Mouse (Mus musculus) midbrain, embryonic 15.5 days (tissue): ENCODE measurements around the gene Aknad1. TPM values are rescaled to one million over a fixed set of nuclear protein-coding genes. Genes with fewer than 3 reads are reported as not detected.

Experiments
- ATAC-seq: fragments of 200-750 bp; cut with Nextera tagmentation; replicated peaks from 2 replicates; pipeline ENCODE4 v1.8.0; 2017; ENCODE audit warnings: moderate TSS enrichment
- H3K27ac ChIP-seq: fragments of 300-500 bp; sonication (generic); 2 replicates; pipeline ENCODE4 v1.5.1; 2015; ENCODE audit warnings: mild to moderate bottlenecking, inconsistent platforms
- H3K27me3 ChIP-seq: fragments of 300-500 bp; sonication (generic); replicated peaks from 2 replicates; pipeline ENCODE4 v1.6.1; 2015; ENCODE audit warnings: inconsistent platforms
- H3K36me3 ChIP-seq: fragments of 300-500 bp; sonication (generic); replicated peaks from 2 replicates; pipeline ENCODE4 v1.6.1; 2015; ENCODE audit warnings: inconsistent platforms
- H3K4me1 ChIP-seq: fragments of 300-500 bp; sonication (generic); 2 replicates; pipeline ENCODE4 v1.6.1; 2015; ENCODE audit warnings: inconsistent platforms
- H3K4me2 ChIP-seq: fragments of 300-500 bp; sonication (generic); 2 replicates; pipeline ENCODE4 v1.6.1; 2015; ENCODE audit warnings: inconsistent platforms, mild to moderate bottlenecking, moderate library complexity
- H3K4me3 ChIP-seq: fragments of 300-500 bp; sonication (generic); 2 replicates; pipeline ENCODE4 v1.5.1; 2015; ENCODE audit warnings: mild to moderate bottlenecking, inconsistent platforms
- H3K9ac ChIP-seq: fragments of 300-500 bp; sonication (generic); 2 replicates; pipeline ENCODE4 v1.6.1; 2015; ENCODE audit warnings: mild to moderate bottlenecking, inconsistent platforms
- H3K9me3 ChIP-seq: fragments of 300-500 bp; sonication (generic); 2 replicates; pipeline ENCODE4 v1.6.1; 2016; ENCODE audit warnings: inconsistent platforms
- WGBS: fragments of 180-500 bp; shearing (Covaris S2); methylation state at CpG from one replicate; pipeline ENCODE4 v1.1.7; 2015; ENCODE audit warnings: mixed read lengths; 5-methylcytosine and 5-hydroxymethylcytosine counted together
- polyA plus RNA-seq: library from polyadenylated mRNA; unstranded; fragments of >200 nt; fragmentation: Nextera tagmentation; extraction: Ambion mirVana; gene quantifications from 2 replicates; pipeline ENCODE4 v1.2.1, GENCODE M21; 2015

The Aknad1 gene
- polyA plus RNA-seq, 1 experiment from 2014 or later: not detected

DNA sequence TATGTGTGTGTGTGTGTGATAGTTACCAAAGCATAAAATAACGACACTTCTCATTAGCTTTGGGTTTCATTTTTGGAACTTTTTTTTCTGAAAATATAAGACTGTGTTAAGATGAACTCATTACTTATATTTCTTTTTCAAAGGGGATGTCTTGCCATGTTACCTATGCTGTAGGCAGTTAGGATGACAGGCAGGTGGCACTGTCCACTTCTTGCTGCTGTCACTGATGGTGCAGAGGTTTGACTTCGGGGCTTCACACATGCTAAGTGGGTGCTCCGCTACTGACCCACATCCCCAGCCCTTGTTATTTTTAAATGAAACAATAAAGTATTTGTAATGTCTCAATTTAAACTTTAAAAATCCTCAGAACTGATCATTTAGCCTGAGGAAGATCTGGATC, 33.4 kb downstream of the Aknad1 start:
- Histone ChIP-seq H3K27ac (no peak overlapping the region), H3K9me3 (no peaks in the 10 kb centered on the region), H3K4me3 (no peak overlapping the region), H3K27me3 (no peaks in the 10 kb centered on the region), H3K4me2 (no peak overlapping the region), H3K4me1 (no peaks in the 10 kb centered on the region), H3K36me3 (no peaks in the 10 kb centered on the region), H3K9ac (no peak overlapping the region)
- WGBS: 86% methylated on average over 3 of the region's 3 CpGs
- ATAC-seq: no peak

DNA sequence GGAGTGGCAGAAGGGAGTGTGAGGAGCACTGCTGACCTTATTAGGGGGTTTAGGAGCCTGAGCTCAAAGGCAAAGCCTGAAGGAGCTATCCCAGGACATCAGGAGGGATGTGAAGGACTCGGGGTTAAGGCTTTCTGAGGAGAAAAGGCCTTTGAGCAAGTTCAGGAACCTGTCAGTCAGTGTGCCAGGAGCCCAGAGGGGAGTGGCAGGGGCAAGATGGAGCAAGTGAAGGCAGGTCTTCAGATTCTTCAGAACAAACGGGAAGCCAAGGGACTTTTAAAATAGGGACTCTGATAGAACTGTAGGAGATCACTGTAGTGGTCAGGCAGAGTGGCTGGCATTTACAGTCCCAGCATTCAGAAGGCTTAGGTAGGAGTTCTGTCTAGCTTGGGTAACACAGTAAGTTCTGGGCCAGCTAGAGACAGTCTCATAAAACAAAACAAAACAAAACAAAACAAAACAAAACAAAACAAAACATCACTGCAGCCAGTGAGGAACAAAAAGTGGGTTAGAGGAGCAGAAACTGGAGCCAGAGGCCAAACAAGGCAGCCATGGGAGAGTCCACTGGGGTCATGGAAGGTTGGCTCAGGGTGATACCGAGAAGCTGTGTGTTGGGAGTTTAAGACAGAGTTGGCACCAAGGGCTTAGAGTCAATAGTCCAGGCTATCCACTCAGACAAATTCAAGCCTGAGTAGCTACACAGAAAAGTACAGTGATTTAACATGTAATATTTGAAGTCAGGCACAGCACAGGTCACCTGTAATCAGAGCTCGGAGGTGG, 39.5 kb downstream of the Aknad1 start:
- H3K4me2 ChIP-seq: no peak overlapping the region
- no peaks in the 10 kb centered on the region for H3K9me3 ChIP-seq
- 73% methylated on average over 4 of the region's 4 CpGs for WGBS
- no peak overlapping the region for H3K4me3 ChIP-seq
- H3K36me3 ChIP-seq: no peaks in the 10 kb centered on the region
- H3K27ac ChIP-seq: no peak overlapping the region
- no peak for ATAC-seq
- H3K27me3 ChIP-seq: no peaks in the 10 kb centered on the region
- no peak overlapping the region for H3K9ac ChIP-seq
- H3K4me1 ChIP-seq: 0 out of 2 replicates have a peak, but pooled peaks cover 6% of the 10 kb centered on the region

DNA sequence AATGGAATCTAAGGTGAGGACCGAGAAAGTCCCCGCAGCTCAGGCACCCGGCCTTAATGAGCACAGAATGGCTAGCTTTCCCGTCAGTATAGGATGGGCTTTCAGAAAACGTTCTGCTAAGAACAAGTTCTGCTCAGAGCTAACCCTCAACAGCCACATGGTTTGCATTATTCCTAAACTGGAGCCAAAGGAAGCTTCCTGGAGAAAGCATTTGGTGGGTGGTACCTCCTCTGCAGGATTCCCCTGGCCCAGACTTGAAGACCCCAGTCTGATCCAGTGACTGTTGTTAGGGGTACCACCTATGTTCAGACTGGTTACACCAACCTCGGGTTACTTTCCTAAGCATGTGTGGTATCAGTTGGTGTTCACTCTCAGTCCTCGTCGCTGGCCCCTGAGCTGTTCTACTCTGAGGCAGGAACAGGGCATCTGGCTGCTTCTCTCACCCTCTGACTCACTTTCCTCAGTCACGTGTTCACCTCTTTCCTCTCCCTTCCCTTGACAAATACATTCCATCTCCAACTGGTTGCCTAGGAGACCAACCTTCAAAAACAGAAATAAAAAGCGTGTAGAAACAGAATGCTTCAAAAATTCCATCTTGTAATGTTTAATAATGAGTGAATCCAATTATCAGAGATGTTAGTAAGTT, 41.9 kb downstream of the Aknad1 start:
- Histone ChIP-seq H3K4me2 (no peak overlapping the region), H3K27me3 (no peaks in the 10 kb centered on the region), H3K9me3 (no peaks in the 10 kb centered on the region), H3K4me3 (no peak overlapping the region), H3K36me3 (no peaks in the 10 kb centered on the region), H3K9ac (no peak overlapping the region), H3K27ac (no peak overlapping the region), H3K4me1 (0 out of 2 replicates have a peak, but pooled peaks cover 6% of the 10 kb centered on the region)
- ATAC-seq: 0 out of 2 replicates have a peak, but pooled peaks have one; percentile 60
- WGBS: 57% methylated on average over 10 of the region's 10 CpGs

DNA sequence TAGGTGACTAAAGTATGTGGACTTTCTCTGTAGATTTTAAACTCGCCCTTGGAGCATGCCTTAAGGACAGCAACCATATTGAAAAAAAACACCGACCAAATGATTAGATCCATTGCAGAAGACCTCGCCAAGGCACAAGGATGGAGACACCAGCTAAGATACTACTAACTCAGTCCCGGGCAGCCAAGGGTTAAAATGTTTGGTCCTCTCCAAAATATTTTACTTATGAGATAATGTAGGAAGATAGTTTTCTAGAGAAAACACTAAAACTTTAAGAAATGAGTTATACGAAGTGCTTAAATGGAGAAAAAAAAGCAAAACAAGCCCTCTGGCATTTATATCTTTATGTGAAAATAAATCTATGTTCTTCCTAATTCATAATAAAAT, 42.4 kb downstream of the Aknad1 start:
- Histone ChIP-seq H3K4me3 (no peak overlapping the region), H3K4me2 (no peak overlapping the region), H3K36me3 (no peaks in the 10 kb centered on the region), H3K27ac (no peak overlapping the region), H3K4me1 (0 out of 2 replicates have a peak, but pooled peaks cover 6% of the 10 kb centered on the region), H3K27me3 (no peaks in the 10 kb centered on the region), H3K9me3 (no peaks in the 10 kb centered on the region), H3K9ac (no peak overlapping the region)
- no peak for ATAC-seq
- WGBS: 72% methylated on average over 5 of the region's 5 CpGs

DNA sequence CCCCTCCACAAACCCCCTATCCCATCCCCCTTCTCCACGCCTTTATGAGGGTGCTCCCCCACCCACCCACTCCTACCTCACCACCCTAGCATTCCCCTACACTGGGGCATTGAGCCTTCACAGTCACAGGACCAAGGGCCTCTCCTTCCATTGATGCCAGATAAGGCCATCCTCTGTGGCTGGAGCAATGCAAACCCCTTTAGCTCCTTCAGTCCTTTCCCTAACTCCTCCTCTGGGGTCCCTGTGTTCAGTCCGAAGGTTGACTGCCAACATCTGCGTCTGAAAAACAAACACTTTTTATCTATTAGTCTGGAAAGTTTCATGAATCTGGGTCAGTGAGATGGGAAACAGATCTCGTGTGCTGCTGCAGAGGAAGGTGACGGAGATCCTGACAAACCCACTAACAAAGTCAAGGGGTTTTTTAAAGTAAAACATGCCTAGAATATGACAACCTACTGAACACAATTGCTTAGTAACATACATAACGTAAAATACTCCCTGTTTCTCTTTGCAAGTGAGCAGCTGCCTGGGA, 43.0 kb downstream of the Aknad1 start:
- no peak for ATAC-seq
- Histone ChIP-seq H3K4me1 (0 out of 2 replicates have a peak, but pooled peaks cover 6% of the 10 kb centered on the region), H3K36me3 (no peaks in the 10 kb centered on the region), H3K27me3 (no peaks in the 10 kb centered on the region), H3K4me3 (no peak overlapping the region), H3K9me3 (no peaks in the 10 kb centered on the region), H3K9ac (no peak overlapping the region), H3K4me2 (no peak overlapping the region), H3K27ac (no peak overlapping the region)
- 86% methylated on average over 6 of the region's 6 CpGs for WGBS

DNA sequence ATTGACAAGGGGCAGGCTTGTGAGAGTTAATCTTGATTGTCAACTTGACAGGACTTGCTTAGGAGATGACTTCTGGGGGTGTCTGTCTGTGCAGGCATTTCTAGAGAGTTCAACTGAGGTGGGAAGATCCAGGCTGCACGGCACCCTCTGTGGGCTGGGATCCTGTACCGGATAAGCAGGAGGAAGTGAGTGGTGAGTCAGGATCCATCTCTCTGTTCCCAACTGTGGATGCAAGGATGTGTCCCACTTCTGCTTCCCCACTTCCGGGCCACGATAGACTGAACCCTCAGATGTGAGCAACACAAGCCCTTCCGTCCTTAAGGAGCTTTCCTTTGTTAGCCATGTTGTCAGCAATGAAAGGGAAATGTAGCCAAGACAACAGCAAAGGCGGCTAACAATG, 47.1 kb downstream of the Aknad1 start:
- Histone ChIP-seq H3K36me3 (no peaks in the 10 kb centered on the region), H3K4me1 (0 out of 2 replicates have a peak, but pooled peaks cover 1% of the 10 kb centered on the region), H3K9me3 (no peaks in the 10 kb centered on the region), H3K4me3 (no peak overlapping the region), H3K9ac (no peak overlapping the region), H3K27ac (no peak overlapping the region), H3K27me3 (no peaks in the 10 kb centered on the region), H3K4me2 (no peak overlapping the region)
- ATAC-seq: no peak
- WGBS: 69% methylated on average over 6 of the region's 6 CpGs

DNA sequence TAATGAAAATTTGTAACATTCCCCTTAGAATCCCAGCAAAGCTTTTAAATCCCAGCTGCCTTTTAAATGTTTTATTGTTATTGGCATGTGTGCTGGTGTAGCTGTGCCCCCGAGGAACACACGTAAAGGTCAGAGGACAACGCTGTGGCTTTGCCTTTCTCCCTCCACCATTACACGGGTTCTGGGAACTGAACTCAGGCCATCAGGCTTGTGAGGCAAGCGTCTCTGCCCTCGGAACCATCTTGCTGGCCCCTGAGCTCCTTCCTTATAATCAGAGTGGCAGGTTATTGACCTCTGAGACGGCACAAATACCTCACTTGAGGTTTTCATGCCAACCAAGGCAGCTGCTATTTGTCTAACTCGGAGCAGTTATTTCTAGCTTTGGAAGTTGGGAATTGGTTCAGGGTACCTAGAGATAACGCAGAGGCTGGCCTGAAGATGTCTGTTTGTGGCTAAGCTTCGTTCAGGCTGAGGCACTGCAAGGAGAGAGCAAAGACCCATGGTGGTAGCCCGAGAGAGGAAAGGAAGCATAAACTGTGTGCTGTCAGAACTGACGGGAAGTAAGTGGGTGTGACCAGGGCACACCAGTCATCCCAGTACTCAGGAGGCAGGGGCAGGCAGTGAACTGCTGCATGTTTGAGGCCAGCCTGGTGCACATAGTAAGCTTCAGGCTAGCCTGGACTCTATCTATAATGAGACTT, 48.4 kb downstream of the Aknad1 start:
- Histone ChIP-seq H3K9me3 (no peaks in the 10 kb centered on the region), H3K27me3 (no peaks in the 10 kb centered on the region), H3K4me2 (no peak overlapping the region), H3K9ac (no peak overlapping the region), H3K27ac (no peak overlapping the region), H3K4me3 (no peak overlapping the region), H3K36me3 (no peaks in the 10 kb centered on the region), H3K4me1 (no peaks in the 10 kb centered on the region)
- 76% methylated on average over 12 of the region's 12 CpGs for WGBS
- ATAC-seq: no peak

DNA sequence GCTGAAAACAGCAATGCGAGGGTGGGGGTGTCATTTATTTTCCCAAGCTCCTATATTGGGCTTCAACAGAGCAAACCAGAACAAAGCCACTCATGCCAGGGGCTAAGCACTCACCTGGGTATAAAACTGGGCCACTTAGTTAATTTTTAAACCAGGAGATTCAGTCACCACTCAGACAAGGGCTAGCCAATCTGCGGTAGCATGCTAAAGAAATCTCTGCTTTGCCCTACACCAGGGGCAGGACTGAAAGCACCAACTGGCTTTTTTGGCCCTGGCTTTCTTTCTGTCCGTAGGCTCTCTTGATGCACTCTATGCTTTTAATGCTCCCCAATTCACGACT, 49.0 kb downstream of the Aknad1 start:
- no peak overlapping the region for H3K4me2 ChIP-seq
- H3K4me1 ChIP-seq: no peaks in the 10 kb centered on the region
- no peak for ATAC-seq
- WGBS: 94% methylated on average over 4 of the region's 4 CpGs
- H3K4me3 ChIP-seq: no peak overlapping the region
- no peak overlapping the region for H3K9ac ChIP-seq
- no peaks in the 10 kb centered on the region for H3K27me3 ChIP-seq
- H3K27ac ChIP-seq: no peak overlapping the region
- no peaks in the 10 kb centered on the region for H3K36me3 ChIP-seq
- H3K9me3 ChIP-seq: no peaks in the 10 kb centered on the region

DNA sequence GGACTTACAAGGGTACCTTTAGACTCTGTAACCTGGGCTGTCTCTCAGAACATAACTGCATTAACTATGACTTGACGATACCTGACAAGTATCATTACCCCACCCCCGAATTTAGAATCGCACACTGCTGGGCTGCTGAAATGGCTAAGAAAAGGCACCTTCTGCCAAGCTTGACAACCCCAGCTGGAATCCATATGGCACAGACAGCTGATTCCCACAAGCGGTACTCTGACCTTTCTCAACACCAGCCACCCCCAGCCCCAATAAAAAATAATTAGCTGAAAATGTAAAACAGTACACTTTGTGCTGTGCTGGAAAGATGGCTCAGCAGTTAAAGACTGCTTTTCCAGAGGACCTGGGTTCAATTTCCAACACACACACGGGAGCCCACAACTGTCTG, 49.8 kb downstream of the Aknad1 start:
- ATAC-seq: no peak
- no peaks in the 10 kb centered on the region for H3K27me3 ChIP-seq
- H3K4me3 ChIP-seq: no peak overlapping the region
- no peaks in the 10 kb centered on the region for H3K36me3 ChIP-seq
- no peak overlapping the region for H3K9ac ChIP-seq
- no peaks in the 10 kb centered on the region for H3K4me1 ChIP-seq
- no peak overlapping the region for H3K4me2 ChIP-seq
- no peaks in the 10 kb centered on the region for H3K9me3 ChIP-seq
- H3K27ac ChIP-seq: no peak overlapping the region
- WGBS: 70% methylated on average over 5 of the region's 5 CpGs

DNA sequence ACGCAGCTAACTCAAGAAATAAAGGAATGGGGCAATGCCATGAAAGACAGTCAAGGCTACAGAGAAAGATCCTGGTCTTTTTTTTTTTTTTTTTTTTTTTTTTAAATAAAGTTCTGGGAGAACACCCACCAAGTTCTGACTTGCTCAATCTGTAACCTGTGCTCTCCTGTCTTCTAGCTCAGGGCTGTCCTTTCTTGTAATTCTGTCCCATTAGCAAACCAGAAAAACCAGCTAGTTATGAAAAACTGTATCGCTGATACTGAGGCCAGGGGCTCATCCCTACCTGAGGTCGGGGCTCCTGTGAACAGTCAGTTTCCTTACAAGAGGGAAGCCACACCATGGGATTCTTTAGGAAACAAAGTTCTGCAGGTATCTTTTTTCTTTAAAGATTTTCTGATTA, 51.0 kb downstream of the Aknad1 start:
- Histone ChIP-seq H3K36me3 (no peaks in the 10 kb centered on the region), H3K27me3 (no peaks in the 10 kb centered on the region), H3K9ac (no peak overlapping the region), H3K4me3 (no peak overlapping the region), H3K27ac (no peak overlapping the region), H3K4me1 (no peaks in the 10 kb centered on the region), H3K4me2 (no peak overlapping the region), H3K9me3 (no peaks in the 10 kb centered on the region)
- 83% methylated on average over 3 of the region's 3 CpGs for WGBS
- no peak for ATAC-seq

DNA sequence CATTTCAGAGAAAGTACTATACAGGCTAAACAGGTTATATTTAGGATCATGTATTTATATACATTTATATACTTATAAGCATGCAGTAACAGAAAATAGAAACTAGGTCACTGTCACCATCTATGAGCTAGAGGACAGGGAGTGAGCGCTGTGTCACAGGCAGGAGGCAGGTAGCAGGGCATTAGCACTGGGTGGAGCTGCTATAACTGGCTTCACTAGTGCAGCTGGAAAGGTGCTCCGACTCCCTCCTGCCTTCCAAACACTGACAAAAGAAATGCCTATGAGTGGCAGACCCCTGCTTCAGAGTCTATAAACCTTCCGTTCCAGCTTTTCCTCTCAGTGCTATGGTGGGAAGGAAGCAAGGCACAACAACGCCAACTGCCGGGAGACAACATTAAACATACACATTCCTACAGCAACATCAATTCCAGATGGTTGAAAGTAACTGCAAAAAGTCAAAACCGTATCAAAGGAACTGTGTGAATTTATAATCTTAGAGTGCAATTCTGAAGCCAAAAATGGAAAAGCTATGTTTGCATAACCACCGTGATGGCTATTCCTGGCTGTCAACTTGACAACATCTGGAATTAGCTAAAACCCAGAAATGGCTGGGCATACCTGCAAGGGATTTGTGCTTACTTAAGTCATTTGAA, 51.7 kb downstream of the Aknad1 start:
- Histone ChIP-seq H3K27me3 (no peaks in the 10 kb centered on the region), H3K4me2 (no peak overlapping the region), H3K4me1 (no peaks in the 10 kb centered on the region), H3K4me3 (no peak overlapping the region), H3K36me3 (no peaks in the 10 kb centered on the region), H3K9ac (no peak overlapping the region), H3K27ac (no peak overlapping the region), H3K9me3 (no peaks in the 10 kb centered on the region)
- no peak for ATAC-seq
- 84% methylated on average over 7 of the region's 7 CpGs for WGBS

DNA sequence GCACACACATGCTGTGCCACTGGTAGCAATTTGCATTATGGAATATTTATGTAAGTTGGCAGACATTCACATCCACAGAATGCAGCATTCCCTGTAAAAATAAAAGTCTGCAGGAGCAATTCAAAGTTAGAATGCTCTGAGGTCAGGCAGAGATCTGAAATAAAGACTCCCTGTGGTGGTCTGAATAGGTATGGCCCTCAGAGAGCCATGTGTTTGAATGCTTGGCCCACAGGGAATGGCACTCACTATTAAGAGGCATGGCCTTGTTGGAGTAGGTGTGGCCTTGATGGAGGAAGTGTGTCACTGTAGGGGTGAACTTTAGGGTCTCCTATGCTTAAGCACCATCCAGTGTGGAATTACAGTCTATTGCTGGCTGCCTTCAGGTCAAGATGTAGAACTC, 53.0 kb downstream of the Aknad1 start:
- no peaks in the 10 kb centered on the region for H3K9me3 ChIP-seq
- no peak overlapping the region for H3K4me2 ChIP-seq
- H3K27ac ChIP-seq: no peak overlapping the region
- H3K4me1 ChIP-seq: no peaks in the 10 kb centered on the region
- H3K27me3 ChIP-seq: no peaks in the 10 kb centered on the region
- no peak overlapping the region for H3K4me3 ChIP-seq
- no peak overlapping the region for H3K9ac ChIP-seq
- no peak for ATAC-seq
- H3K36me3 ChIP-seq: no peaks in the 10 kb centered on the region
